Mouse (Mus musculus) intestine, postnatal 0 days (tissue): ENCODE results near the gene Sept5. TPM values are rescaled to one million over a fixed set of nuclear protein-coding genes. Genes with fewer than 3 reads are reported as not detected.

Experiments
- ATAC-seq: fragments of 200-750 bp; cut with Nextera tagmentation; 2 replicates; pipeline ENCODE4 v1.8.0; 2017; ENCODE audit warnings: mild to moderate bottlenecking, moderate TSS enrichment, moderate library complexity
- H3K27ac ChIP-seq: fragments of 300-500 bp; sonication (generic); 2 replicates; pipeline ENCODE4 v1.5.1; 2014; ENCODE audit warnings: mild to moderate bottlenecking, low read depth, low read length, moderate library complexity
- H3K27me3 ChIP-seq: fragments of 300-500 bp; sonication (generic); replicated peaks from 2 replicates; pipeline ENCODE4 v1.6.1; 2014; ENCODE audit warnings: low read length, mixed read lengths; ENCODE audit not compliant: control insufficient read depth, insufficient read depth
- H3K36me3 ChIP-seq: fragments of 300-500 bp; sonication (generic); 2 replicates; pipeline ENCODE4 v1.6.1; 2014; ENCODE audit warnings: mild to moderate bottlenecking, moderate library complexity; ENCODE audit not compliant: control insufficient read depth, insufficient read depth
- H3K4me1 ChIP-seq: fragments of 300-500 bp; sonication (generic); replicated peaks from 2 replicates; pipeline ENCODE4 v1.6.1; 2014; ENCODE audit warnings: antibody characterized with exemption, low read length, mixed read lengths; ENCODE audit not compliant: control insufficient read depth, insufficient read depth
- H3K4me2 ChIP-seq: fragments of 300-500 bp; sonication (generic); replicated peaks from 2 replicates; pipeline ENCODE4 v1.6.1; 2014; ENCODE audit warnings: low read depth, mild to moderate bottlenecking, moderate library complexity
- H3K4me3 ChIP-seq: fragments of 300-500 bp; sonication (generic); 2 replicates; pipeline ENCODE4 v1.5.1; 2014; ENCODE audit warnings: low read depth, low read length
- H3K9ac ChIP-seq: fragments of 300-500 bp; sonication (generic); 2 replicates; pipeline ENCODE4 v1.6.1; 2014; ENCODE audit warnings: mild to moderate bottlenecking, low read depth, low read length
- H3K9me3 ChIP-seq: fragments of 300-500 bp; sonication (generic); 2 replicates; pipeline ENCODE4 v1.6.1; 2016; ENCODE audit warnings: mixed run types; ENCODE audit not compliant: control insufficient read depth
- CTCF ChIP-seq: sonication (generic); IDR thresholded peaks from 2 replicates; pipeline ENCODE4 v1.5.1; 2016; ENCODE audit warnings: low read depth, mild to moderate bottlenecking, control low read depth, antibody characterized with exemption, moderate library complexity
- WGBS: fragments of 180-500 bp; shearing (Covaris S2); extraction: QIAGEN DNeasy Blood & Tissue Kit; methylation state at CpG from one replicate; pipeline ENCODE4 v1.1.7; 2014; 5-methylcytosine and 5-hydroxymethylcytosine counted together
- polyA plus RNA-seq: library from polyadenylated mRNA; unstranded; fragments of >200 nt; fragmentation: Nextera tagmentation; extraction: Ambion mirVana; gene quantifications from 2 replicates; pipeline ENCODE4 v1.2.1, GENCODE M21; 2015

Sept5 gene
- polyA plus RNA-seq, 1 experiment from 2014 or later: 24.7 TPM

- no peak for ATAC-seq
- no peaks in the 10 kb centered on the region for H3K9me3 ChIP-seq
- H3K36me3 ChIP-seq: no peaks in the 10 kb centered on the region
- no peak overlapping the region for H3K4me2 ChIP-seq
- WGBS: 82% methylated on average over 2 of the region's 2 CpGs
- peaks cover 4% of the 10 kb centered on the region for H3K4me1 ChIP-seq
- H3K4me3 ChIP-seq: no peak overlapping the region
- no peak for TF ChIP-seq CTCF
- no peak overlapping the region for H3K27ac ChIP-seq
- peaks cover 31% of the 10 kb centered on the region for H3K27me3 ChIP-seq
- H3K9ac ChIP-seq: no peak overlapping the region
These were observed 35.8 kb downstream of the Sept5 start for GRCm38 (mm10) chr16:18593930-18594329.

- 0 out of 2 replicates have a peak, but pooled peaks have one; percentile 12 for ATAC-seq
- TF ChIP-seq CTCF: peak; percentile 61
- Histone ChIP-seq H3K27ac (no peak overlapping the region), H3K4me3 (peak overlapping the region; percentile 46), H3K27me3 (peaks cover 57% of the 10 kb centered on the region), H3K4me1 (peaks cover 4% of the 10 kb centered on the region), H3K36me3 (no peaks in the 10 kb centered on the region), H3K9me3 (no peaks in the 10 kb centered on the region), H3K4me2 (peak overlapping the region; percentile 74), H3K9ac (no peak overlapping the region)
- WGBS: 5% methylated on average over 59 of the region's 59 CpGs
These were observed 38.4 kb downstream of the Sept5 start for GRCm38 (mm10) chr16:18591047-18592018.

- Histone ChIP-seq H3K27ac (no peak within 1 kb of the TSS), H3K9me3 (no peaks in the 10 kb centered on the region), H3K4me1 (peaks cover 4% of the 10 kb centered on the region), H3K4me3 (peak within 1 kb of the TSS; percentile 46), H3K27me3 (peaks cover 70% of the 10 kb centered on the region), H3K9ac (no peak within 1 kb of the TSS), H3K4me2 (peak within 1 kb of the TSS; percentile 74), H3K36me3 (no peaks in the 10 kb centered on the region)
- ATAC-seq: no peak; the same call in 1 of the 2 replicates
- WGBS: 5% methylated on average over 48 of the region's 48 CpGs
- peak; percentile 75 for TF ChIP-seq CTCF
These were observed 39.7 kb downstream of the Sept5 start, which contains the start of gene Tbx1 for GRCm38 (mm10) chr16:18589804-18590790. Gene Tbx1 (minus strand): TSS chr16:18590671.

DNA sequence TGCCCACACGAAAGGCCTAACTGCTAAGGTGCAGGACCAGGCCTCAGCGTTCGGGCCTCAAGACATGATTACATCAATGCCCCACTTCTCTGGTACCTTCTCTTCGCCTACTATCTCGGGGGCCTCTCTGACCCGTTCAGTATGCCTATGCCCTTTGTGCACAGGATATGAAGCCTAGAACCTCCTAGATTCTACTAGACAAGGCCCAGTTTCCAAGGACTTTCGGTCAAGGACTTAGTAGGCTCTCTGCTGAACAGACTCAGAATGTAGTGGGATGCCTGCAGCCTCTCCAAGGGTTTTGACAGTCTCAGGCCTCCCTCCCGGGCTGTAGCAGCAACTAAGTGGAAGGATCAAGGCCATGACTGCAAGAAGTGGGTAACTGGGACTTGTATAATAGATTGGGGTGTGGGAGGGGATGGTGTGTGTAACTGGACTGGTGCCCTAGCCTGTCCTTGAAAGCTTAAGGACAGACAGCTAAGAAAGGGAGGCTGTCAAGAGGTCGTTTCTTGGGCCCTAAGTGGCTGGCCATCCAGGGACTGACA is 40.6 kb downstream of the Sept5 start:
- H3K27me3 ChIP-seq: peaks cover 79% of the 10 kb centered on the region
- no peaks in the 10 kb centered on the region for H3K36me3 ChIP-seq
- H3K27ac ChIP-seq: no peak overlapping the region
- 46% methylated on average over 9 of the region's 9 CpGs for WGBS
- H3K4me1 ChIP-seq: peaks cover 4% of the 10 kb centered on the region
- no peak for ATAC-seq
- H3K4me3 ChIP-seq: no peak overlapping the region; the same call in 1 of the 2 replicates
- no peak overlapping the region for H3K9ac ChIP-seq
- no peak for TF ChIP-seq CTCF
- H3K4me2 ChIP-seq: no peak overlapping the region
- no peaks in the 10 kb centered on the region for H3K9me3 ChIP-seq

GRCm38 (mm10) chr16:18588738-18589055 is 41.1 kb downstream of the Sept5 start:
- peak overlapping the region; percentile 44; the same call in 1 of the 2 replicates for H3K4me2 ChIP-seq
- H3K4me1 ChIP-seq: peaks cover 4% of the 10 kb centered on the region
- TF ChIP-seq CTCF: no peak
- H3K27ac ChIP-seq: no peak overlapping the region
- WGBS: 11% methylated on average over 31 of the region's 31 CpGs
- peak overlapping the region; percentile 46 for H3K4me3 ChIP-seq
- no peak for ATAC-seq
- peaks cover 84% of the 10 kb centered on the region for H3K27me3 ChIP-seq
- H3K9me3 ChIP-seq: no peaks in the 10 kb centered on the region
- H3K36me3 ChIP-seq: no peaks in the 10 kb centered on the region
- no peak overlapping the region for H3K9ac ChIP-seq
